Mouse (Mus musculus) kidney, adult 11 months (tissue): ENCODE results near the gene Nprl2.
A peak's percentile ranks its signal among the peaks of the same experiment; 100 is the strongest.

Experiments used
- DNase-seq: peaks from one replicate; pipeline ENCODE4 v3.0.0; 2022

Gene Nprl2

DNA sequence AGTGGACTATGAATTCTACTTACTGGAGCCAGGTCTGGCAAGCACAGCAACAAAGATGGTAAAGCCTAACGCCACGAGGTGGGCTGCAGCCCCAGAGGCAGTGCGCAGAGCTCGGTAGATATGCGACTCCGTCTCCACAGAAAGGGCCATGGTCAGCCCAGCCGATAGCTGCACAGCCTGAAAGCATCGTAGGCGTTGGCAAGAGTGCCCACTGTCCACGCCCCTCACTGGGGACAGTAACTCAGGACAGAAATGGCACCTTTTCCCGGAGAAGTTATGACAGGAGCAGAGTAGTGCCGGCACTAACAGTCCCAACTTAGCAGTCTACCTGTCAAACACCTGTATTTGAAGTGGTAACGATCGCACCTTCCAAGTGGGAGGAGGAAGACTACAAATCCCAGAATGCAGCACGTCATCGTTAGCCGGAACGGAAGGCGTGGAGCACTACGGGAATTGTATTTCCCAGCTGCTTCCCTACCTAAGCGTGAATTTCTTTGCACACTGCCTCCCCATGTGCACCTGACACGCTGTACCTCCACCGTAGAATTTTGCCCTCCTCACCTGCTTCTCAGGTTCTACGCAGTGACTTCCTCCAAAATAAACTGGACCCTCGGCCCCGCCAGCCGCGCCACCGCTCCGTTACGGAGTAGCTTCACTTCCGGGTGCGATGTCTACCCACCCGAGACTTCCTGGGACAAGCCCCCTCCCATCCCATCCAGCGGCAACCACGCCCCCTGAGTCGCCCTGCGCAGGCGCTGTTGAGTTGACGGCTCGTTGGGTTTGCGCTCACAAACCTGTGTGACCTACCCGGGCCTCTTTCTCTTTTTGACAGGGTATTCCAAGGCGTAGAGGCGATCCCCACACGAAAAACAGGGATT is at the start of gene Nprl2, which contains the start of gene Cyb561d2:
Gene Nprl2, plus strand, starts transcription at position 753 of the 878 bp plus-strand sequence.
Gene Cyb561d2, minus strand, starts transcription at position 720 of the 878 bp plus-strand sequence.
- DNase-seq = peak; percentile 94

DNA sequence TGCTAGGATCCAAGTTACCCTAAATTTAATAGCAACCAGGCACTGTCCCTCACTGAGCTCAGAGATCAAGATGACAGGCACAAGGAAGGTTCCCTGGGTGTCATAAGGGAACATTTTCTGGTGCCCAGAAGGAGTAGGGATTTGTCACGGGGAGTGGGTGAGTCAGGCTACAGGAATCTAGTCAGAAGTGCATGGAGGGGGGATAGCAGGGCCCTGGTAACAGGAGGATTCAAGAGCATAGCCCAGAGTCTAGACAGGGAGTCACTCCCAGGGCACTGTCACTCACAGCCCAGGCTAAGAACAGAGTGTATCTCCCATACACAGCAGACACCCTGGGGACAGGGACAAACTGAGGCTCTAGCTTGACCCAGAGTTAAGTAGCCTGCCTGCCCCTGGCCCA is 48.5 kb upstream of the Nprl2 start:
- DNase-seq = no peak

DNA sequence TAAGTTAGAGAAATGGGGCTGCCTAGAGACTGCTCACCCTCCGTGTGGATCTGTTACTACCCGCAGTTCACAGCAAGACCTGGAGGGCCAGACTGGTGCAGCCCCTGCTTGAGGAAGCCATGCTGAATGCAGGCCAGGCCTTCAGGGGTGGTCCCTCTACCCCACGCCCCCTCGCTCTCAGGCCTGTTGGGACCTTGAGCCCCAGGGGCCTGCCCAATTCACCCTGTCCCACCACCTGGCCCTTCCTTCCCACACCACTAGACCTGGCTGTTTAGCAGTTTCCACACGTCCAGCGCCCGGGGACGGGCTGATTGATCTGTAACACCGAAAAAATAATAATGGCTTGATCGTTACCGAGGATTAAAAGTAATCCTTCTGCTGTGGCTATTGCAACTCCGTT is 47.8 kb upstream of the Nprl2 start:
- no peak for DNase-seq

DNA sequence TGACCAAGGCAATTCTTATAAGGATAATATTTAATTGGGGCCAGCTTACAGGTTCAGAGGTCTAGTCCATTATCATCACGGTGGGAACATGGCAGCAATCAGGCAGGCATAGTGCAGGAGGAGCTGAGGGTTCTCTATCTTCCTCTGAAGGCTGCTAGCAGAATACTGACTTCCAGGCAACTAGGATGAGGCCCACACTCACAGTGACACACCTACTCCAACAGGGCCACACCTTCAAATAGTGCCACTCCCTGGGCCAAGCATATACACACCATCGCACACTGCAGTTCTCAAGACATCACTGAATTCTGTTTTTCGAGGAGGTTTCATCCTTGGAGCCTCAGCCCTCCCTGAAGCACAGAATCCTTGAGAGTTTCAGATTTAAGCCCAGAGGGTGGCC is 45.7 kb upstream of the Nprl2 start:
- no peak for DNase-seq

DNA sequence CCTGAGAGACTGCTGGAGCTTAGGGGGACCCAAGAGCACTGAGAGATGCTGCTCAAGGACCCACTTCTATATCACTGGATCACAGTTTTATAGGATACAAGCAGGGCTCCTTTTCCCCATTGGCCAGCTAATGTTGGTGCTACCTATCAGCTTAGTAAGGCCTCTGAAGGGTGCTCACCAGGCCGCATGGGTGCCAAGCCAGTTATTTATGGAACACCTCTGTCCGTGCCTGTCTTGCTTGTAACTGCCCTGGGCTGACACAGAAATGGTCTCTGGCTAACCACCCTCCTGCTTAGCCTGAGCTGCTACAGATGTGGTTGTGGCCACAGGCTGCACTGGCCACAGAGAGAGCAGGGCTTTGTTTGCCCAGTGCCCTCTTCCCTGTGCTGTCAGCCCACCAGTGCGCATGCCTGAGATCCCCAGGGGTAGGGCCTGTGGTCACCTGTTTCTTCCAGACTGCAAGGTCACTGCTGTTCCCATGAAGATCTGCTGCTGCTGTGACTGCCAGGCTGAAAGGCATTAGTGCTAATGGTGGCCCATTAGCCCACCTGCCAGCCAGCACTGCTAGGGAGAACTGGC is 41.2 kb upstream of the Nprl2 start:
- no peak for DNase-seq

DNA sequence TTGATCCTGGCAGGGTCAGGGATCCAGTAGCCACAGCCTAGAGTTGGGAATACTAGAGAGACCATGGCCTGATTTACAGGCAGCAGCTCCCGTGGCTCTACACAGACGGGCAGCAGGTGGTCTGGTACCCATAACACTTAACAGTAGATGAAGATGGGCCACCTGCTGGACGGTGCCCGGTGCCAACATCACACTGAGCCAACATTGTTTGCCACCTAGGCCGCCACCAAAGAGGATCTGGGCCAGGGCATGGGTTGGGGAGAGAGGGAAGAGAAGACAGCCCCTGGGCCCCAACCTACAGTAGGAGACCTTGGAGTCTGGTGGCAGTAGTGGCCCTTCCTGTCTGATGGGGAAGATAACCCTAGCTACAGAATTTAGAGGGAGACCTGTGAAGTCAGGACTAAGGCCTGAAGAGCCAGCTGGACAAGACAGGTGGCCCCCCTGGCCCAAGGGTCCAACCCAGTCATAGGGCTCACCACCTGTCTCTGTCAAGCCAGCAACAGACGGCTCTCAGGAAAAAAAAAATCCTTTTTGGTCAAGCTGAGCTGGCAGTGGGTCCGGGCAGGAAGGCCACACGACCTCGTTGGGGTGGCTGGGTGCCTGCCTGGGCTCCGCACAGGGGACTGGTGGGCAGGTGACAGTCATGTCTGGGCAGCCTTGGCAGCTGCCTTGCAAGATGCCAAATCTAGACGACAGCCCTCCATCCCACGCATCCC is 39.7 kb upstream of the Nprl2 start:
- no peak for DNase-seq

DNA sequence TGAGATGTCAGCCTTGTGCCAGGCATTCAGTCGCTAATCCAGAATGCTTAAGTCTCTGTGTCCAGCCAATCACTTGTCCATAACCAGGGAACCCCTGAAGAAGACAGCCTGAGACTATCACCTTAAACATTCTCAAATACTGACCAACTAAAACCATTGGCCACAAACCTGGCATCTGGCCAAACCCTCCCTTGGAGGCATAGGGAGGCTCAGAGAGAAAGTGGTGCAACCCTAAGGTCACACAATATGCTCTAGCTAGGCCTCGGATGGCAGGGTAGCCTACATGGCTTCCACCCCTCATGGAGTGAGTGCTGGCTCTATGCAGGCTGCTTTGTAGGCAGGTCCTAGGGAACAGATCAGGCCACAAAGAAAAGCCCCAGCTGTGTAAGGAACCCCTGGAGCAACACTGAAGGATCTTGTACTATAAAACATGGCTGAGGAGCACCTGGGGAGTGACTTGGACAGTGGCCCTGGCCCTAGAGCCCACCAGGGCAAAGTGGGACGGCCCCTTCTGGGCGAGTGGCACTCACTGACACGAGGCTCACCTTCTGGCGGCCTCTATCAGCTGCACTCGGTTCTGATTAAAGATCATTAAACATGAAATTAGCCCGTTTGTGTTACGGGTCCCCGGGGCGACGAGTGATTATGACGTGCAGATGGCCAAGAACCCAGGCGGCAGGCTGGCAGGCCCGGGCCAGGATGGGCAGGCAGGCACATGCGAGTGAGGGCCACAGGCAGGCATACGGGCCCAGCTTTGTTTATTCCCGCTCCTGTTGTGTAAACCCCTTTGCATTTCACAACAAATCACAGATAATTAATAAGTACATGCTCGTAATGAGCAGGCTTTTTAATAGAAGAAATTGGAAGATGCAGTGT is 37.1 kb upstream of the Nprl2 start:
- no peak for DNase-seq

DNA sequence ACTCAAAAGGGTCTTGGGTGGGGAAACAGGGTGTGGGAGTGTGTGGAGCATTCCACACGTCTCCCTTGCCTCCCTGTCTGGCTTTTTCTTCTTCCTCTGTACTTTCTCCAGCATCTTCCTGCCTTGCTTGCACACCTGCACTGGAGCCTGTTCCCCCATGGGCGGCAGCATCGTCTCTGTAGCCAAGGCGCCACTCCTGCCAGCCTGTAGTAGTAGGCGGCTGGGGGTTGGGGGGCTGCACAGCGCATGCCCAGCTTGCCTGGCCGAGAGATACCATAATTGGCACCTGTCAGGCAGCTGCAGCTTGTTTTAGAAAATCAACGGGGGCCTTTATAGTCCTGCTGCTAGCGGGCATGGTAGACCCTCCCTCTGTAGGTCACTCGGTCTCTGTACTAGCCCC is 33.8 kb upstream of the Nprl2 start:
- no peak for DNase-seq

DNA sequence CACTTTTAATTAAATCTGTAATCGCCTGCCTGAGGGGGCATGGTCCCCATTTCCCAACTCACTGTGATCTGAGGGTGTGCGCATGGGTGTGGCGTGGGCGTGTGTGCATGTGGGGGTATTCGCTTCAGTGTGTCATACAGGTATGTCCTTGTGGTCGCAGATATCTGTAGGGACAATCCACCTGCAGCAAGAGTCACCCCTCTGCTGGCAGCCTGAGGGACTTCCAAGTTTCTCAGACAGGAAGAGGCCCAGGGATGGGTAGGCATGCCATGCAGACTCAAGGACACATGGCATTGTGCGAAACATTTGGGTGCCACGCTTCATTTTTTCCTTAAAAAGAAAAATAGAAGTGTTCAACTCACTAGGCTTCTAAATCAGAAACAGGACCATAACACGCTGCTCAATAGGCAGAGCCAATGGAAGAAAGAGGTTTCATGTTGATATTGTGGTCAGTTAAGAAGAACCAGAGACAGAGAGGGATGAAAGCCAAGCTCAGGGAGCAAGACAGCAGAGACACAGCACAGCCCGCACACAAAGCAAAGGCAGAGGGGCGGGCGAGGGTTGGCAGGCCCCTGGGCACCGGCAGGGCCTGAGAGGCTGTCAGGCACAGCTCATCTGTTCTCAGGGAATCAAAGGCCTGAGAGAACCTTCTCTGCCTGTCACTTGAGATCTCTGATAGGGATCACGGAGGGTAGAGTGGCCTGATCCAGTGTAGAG is 31.5 kb upstream of the Nprl2 start:
- DNase-seq = no peak

DNA sequence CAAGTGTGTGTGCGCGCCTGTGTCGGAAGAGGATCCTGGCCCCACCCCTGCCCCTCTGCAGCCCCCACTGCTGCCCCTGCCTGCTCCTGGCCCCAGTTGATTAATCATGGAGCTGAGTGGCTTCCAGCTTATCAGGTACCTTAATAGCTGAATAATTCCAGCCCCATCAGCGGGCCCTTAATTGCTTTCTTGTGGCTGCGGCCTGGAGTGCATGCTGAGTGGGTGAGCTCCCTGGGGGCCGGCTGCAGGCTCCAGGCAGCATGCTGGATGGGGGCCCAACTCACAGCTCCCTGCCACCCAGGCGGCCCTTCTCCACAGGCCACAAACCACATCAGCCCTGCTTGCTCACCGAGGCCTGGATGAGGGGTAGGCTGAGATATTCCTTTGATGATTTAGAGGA is 30.6 kb upstream of the Nprl2 start:
- no peak for DNase-seq

DNA sequence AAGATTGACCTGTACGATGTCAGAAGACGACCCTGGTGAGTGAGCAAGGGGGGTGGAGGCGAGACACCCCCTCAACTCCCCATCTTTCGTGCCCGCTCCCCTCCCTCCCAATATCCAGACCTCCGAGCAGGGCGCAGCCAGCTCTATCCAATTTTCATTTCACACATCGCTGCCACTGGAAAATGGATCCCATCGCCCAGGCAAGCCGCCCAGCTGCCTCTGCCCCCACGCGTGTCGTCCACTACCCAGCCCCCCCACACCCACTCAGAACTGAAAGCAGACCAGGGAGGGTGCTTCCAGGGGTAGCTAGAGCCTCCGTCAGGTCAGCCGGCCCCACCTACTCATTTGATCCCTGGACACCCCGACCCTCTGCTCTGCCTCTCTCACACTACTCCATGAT is 29.7 kb upstream of the Nprl2 start:
- DNase-seq = no peak

DNA sequence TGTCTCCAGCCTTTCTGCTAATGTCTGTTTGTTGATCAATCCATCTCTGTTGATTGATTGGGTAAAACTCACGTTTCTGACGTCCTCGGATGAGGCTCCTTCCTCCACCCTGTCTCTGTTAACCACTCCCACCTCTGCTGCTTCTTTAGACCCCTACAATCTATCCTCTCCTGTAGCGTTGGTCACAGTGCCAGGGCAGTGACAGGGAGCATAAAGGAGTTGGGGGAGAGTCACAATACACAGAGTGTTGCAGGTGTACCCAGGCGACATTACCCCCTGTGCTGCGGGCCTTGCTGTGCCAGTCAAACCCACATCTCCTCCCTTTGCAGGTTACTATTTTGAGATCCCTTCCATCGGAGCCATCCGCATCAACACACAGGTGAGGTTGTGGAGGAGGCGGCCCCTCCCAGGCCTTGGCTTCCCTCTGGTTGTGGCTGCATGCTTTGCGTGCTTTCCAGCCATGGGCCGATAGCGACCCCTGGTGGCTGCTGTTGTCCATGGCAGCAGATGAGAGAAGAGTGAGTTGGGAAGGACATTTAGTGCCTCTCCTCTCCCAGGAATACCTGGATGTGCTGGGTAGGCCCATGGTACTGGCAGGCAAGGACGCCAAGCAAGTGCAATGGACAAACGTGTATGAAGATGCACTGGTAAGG is 27.6 kb upstream of the Nprl2 start:
- peak; percentile 58 for DNase-seq

DNA sequence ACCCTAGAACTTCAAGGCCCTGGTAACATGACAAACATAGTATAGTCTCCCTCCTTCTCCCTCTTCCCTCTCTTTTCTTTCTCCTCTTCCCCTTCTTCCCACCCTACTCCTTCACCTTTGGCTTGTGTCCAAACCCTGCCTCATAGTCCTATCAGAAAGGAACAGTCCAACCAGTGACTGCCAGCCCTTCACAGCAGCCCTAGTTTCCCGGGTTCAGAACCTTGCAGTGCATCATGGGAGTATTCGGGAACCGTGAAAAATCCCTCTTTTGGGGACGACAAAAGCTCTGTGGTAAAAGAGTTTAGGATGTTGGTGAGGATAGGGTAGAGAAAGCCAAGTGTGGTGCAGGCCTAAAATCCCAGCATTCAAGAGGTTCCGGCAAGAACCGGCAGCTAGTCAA is 21.7 kb upstream of the Nprl2 start:
- no peak for DNase-seq

DNA sequence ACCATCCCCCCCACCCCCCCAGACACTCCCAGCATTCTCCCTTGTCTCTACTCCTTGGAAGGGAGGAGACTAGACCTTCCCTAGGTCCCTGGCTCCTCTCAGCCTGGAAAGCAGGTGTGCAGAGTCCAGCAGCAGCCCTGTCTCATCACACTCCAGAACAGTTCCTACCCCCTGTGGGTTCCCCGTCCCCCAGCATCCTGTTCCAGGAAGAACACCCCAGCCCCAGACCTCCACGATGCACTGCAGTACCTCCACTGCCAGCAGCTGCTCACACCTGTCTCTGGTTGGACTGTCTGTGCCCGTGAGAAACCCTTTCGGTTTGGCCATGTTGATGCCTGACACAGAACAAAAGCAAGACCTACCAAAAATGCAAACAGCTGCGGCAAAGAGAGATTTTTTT is 20.8 kb upstream of the Nprl2 start:
- no peak for DNase-seq

DNA sequence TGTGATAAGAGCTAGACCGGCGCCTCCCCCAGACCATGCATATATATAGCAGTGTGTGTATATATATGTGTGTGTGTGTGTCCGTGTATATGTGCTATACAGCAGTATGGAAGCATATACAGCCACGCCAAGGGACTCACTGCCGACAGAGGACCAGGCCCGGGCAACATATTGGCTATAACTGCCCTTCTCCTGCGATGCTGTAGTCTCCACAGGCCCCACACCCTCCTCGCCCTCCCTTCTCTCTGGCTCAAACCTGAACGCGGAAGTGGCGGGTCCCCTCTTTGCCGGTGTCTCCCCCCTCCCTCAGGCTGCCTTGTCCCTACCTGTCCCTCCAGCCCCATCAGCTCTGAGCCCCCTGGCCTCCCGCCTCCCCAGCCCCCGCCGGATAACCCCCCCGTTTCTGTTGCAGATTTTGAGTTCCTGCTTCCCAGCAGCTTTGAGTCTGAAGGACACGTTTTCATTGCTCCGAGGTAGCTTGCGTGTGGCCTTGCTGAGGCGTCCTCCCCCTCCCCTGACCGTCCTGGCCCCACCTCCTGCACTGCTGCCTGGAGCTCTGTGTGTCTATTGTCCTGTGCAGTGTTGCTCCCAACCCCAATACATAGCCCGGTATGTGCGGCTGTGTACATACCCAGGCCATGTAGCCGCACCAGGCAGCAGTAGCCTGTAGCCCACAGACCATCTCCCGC is 20.2 kb upstream of the Nprl2 start:
- no peak for DNase-seq

DNA sequence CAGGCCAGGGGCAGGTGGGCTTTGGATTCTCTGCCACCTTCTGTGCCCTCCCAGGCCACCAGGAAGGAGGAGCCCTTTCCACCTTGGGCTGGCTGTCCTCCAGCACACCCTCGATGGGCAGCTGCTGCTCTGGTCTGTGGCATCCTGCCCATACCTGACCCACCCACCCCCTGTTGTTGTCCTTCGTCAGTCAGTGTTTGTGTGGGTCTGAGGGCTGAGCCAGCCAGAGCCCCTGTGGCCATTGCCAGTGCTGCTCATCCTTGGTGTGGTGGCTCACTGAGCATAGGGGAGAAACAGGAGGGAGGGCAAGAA is 19.7 kb upstream of the Nprl2 start:
- DNase-seq = no peak

DNA sequence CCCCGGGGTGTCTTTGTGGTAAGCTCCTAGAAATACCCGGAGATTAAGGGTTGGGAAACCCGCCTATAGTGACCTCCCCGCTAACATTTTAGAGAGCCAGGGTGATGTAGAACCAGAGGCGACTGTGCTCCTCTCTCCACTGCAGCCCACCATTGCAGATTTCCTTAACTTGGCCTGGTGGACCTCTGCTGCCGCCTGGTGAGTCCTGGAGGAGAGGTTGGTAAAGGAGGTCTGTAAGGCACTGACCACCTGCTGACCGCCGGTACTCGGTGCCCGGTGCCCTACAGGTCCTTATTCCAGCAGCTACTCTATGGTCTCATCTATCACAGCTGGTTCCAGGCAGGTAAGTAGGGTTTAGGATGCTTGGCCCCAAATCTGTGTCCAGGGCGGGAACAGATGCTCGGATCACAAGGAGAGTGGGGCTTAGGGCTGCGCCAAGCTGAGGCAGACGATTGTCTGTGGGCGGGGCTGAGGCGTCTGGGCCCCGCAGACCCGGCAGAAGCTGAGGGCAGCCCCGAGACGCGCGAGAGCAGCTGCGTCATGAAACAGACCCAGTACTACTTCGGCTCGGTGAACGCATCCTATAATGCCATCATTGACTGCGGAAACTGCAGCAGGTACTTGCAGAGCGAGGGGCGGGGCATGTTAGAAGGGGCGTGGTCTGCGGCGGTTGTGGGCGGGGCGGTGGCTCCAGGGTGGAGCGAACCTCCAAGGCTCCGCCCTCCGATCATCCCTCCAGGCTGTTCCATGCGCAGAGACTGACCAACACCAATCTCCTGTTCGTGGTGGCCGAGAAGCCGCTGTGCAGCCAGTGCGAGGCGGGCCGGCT is 15.6 kb upstream of the Nprl2 start:
- peak; percentile 71 for DNase-seq

DNA sequence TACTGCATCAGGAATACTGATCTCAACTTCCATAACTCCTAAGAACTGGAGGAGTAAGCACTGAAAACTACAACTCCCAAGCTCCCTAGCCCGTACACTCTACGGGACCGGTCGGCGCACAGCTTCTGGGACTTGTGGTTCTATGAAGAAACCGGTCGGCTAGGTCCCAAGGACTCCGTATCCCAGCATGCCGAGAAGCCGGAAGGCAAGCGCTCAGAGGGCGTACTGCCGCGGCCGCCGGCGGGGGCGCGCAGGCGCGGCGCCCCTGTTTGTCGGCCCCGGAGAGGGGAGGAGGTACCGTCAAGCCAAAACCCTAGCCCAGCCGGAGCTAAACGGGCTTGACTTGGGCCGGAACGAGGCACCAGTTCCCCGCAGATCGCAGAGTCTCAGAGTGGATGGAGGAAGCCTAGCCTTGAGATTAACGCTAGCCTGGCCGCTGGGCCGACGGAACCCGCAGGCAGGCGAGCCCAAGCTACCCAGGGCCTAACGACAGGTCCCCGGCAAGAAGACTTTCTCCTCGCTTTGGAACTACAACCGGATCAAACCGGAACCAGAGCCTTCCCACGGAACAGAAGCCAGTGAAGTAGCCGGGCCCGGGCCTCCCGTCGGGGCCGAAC is 8.1 kb upstream of the Nprl2 start, which contains the start of gene Tmem115:
Gene Tmem115, plus strand, starts transcription at position 155 of the 617 bp plus-strand sequence.
- peak; percentile 98 for DNase-seq

DNA sequence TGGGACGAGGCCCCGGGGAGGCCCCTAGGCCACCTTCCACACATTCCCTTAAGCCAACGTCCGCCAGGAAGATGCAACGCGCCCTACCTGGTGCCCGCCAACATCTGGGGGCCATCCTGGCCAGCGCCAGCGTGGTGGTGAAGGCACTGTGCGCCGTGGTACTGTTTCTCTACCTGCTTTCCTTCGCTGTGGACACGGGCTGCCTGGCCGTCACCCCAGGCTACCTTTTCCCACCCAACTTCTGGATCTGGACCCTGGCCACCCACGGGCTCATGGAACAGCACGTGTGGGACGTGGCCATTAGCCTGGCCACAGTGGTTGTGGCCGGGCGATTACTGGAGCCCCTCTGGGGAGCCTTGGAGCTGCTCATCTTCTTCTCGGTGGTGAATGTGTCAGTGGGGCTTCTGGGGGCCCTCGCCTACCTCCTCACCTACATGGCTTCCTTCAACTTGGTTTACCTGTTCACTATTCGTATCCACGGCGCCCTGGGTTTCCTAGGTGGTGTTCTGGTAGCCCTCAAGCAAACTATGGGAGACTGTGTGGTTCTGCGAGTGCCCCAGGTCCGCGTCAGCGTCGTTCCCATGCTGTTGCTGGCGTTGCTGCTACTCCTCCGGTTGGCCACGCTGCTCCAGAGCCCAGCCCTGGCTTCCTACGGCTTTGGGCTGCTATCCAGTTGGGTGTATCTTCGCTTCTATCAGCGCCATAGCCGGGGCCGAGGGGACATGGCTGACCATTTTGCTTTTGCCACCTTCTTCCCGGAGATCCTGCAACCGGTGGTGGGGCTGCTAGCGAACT is 7.4 kb upstream of the Nprl2 start:
- peak; percentile 40 for DNase-seq
